Mouse (Mus musculus) limb, embryonic 12.5 days (tissue): ENCODE measurements around the gene Dhdds. TPM values are rescaled to one million over a fixed set of nuclear protein-coding genes. Genes with fewer than 3 reads are reported as not detected.

Experiments
- ATAC-seq: fragments of 200-750 bp; cut with Nextera tagmentation; 2 replicates; pipeline ENCODE4 v1.8.0; 2017; ENCODE audit warnings: low read depth, moderate TSS enrichment; ENCODE audit not compliant: insufficient number of reproducible peaks, insufficient read depth, low FRiP score, low TSS enrichment
- H3K27ac ChIP-seq: fragments of 300-500 bp; sonication (generic); 2 replicates; pipeline ENCODE4 v1.5.1; 2016; ENCODE audit warnings: mild to moderate bottlenecking, moderate library complexity
- H3K27me3 ChIP-seq: fragments of 300-500 bp; sonication (generic); 2 replicates; pipeline ENCODE4 v1.6.1; 2016; ENCODE audit warnings: mild to moderate bottlenecking, moderate library complexity
- H3K36me3 ChIP-seq: fragments of 300-500 bp; sonication (generic); 2 replicates; pipeline ENCODE4 v1.6.1; 2016; ENCODE audit warnings: mild to moderate bottlenecking, moderate library complexity
- H3K4me1 ChIP-seq: fragments of 300-500 bp; sonication (generic); replicated peaks from 2 replicates; pipeline ENCODE4 v1.6.1; 2016
- H3K4me2 ChIP-seq: fragments of 300-500 bp; sonication (generic); 2 replicates; pipeline ENCODE4 v1.6.1; 2016; ENCODE audit warnings: mild to moderate bottlenecking, moderate library complexity
- H3K4me3 ChIP-seq: fragments of 300-500 bp; sonication (generic); replicated peaks from 2 replicates; pipeline ENCODE4 v1.5.1; 2016; ENCODE audit warnings: mild to moderate bottlenecking
- H3K9ac ChIP-seq: fragments of 300-500 bp; sonication (generic); replicated peaks from 2 replicates; pipeline ENCODE4 v1.6.1; 2016; ENCODE audit warnings: mild to moderate bottlenecking, moderate library complexity
- H3K9me3 ChIP-seq: fragments of 300-500 bp; sonication (generic); 2 replicates; pipeline ENCODE4 v1.6.1; 2016; ENCODE audit warnings: mild to moderate bottlenecking, moderate library complexity
- WGBS: fragments of 180-500 bp; shearing (Covaris S2); methylation state at CpG from one replicate; pipeline ENCODE4 v1.1.7; 2016; 5-methylcytosine and 5-hydroxymethylcytosine counted together
- polyA plus RNA-seq: library from polyadenylated mRNA; unstranded; fragments of >200 nt; fragmentation: Nextera tagmentation; extraction: Ambion mirVana; gene quantifications from 2 replicates; pipeline ENCODE4 v1.2.1, GENCODE M21; 2016

Gene Dhdds
- polyA plus RNA-seq, 1 experiment from 2014 or later, result 40.4 TPM

- H3K9me3 ChIP-seq, result no peaks in the 10 kb centered on the region
- H3K27me3 ChIP-seq, result no peaks in the 10 kb centered on the region
- peak overlapping the region; percentile 88 for H3K9ac ChIP-seq
- H3K4me1 ChIP-seq, result peaks cover 30% of the 10 kb centered on the region
- H3K4me3 ChIP-seq, result peak overlapping the region; percentile 77; the same call in 1 of the 2 replicates
- H3K4me2 ChIP-seq, result peak overlapping the region; percentile 77
- peak overlapping the region; percentile 100; the same call in 1 of the 2 replicates for H3K27ac ChIP-seq
- no peak for ATAC-seq
- H3K36me3 ChIP-seq, result peaks cover 58% of the 10 kb centered on the region
- WGBS, result 35% methylated on average over 8 of the region's 8 CpGs
Observed at GRCm38 (mm10) chr4:133969114-133969770, 31.5 kb downstream of the Dhdds start.

DNA sequence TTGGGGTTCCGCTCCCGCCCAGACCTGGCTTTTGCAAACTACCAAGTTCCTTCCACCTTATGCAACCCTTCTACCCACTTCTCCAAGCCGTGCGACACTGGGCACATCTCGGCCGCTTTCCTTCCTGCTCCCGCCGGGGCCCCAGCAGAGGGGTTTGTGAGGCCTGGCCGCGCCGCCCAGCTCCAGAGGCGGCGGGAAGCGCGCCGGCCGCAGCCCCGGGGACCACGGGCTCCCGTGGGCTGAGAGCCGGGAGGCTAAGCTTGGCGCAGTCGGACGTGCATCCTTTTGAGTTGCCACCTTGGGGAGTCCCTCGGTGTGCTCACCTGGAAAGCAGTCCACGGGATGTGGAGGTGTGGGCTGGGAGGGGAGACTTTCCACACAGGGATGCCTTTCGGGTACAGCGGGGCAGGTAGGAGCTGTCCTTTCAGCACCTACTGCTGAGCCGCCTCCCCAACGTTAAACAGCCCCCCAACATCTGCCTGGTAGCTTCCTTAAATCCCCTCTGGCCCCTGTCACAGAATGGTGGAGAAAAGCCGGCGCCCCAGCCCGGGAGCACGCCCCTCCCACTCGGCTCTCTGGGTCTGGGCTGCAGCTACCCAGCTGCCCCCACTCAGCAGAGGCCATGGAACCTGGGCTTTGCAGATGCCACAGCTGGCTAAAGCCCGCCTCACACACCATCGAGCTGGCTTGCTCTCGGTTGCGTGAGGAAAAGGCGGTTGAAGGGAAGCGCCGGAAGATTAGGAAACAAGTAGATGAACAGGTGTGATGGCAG, 32.4 kb downstream of the Dhdds start, which contains the start of gene Hmgn2:
Gene Hmgn2, minus strand, starts transcription at position 501 of the 772 bp plus-strand sequence.
- Histone ChIP-seq H3K4me2 (peak within 1 kb of the TSS; percentile 77), H3K27ac (peak within 1 kb of the TSS; percentile 100), H3K36me3 (peaks cover 63% of the 10 kb centered on the region), H3K4me1 (peaks cover 30% of the 10 kb centered on the region), H3K9ac (peak within 1 kb of the TSS; percentile 99), H3K9me3 (no peaks in the 10 kb centered on the region), H3K27me3 (no peaks in the 10 kb centered on the region), H3K4me3 (peak within 1 kb of the TSS; percentile 77)
- peak; percentile 57 for ATAC-seq
- 1% methylated on average over 42 of the region's 42 CpGs for WGBS

GRCm38 (mm10) chr4:133967866-133968149, 32.9 kb downstream of the Dhdds start:
- WGBS, result under 1% methylated on average over 29 of the region's 29 CpGs
- Histone ChIP-seq H3K27me3 (no peaks in the 10 kb centered on the region), H3K4me1 (peaks cover 30% of the 10 kb centered on the region), H3K36me3 (peaks cover 63% of the 10 kb centered on the region), H3K9ac (peak overlapping the region; percentile 99), H3K4me2 (peak overlapping the region; percentile 77), H3K4me3 (peak overlapping the region; percentile 77), H3K27ac (peak overlapping the region; percentile 100), H3K9me3 (no peaks in the 10 kb centered on the region)
- ATAC-seq, result peak; percentile 67

DNA sequence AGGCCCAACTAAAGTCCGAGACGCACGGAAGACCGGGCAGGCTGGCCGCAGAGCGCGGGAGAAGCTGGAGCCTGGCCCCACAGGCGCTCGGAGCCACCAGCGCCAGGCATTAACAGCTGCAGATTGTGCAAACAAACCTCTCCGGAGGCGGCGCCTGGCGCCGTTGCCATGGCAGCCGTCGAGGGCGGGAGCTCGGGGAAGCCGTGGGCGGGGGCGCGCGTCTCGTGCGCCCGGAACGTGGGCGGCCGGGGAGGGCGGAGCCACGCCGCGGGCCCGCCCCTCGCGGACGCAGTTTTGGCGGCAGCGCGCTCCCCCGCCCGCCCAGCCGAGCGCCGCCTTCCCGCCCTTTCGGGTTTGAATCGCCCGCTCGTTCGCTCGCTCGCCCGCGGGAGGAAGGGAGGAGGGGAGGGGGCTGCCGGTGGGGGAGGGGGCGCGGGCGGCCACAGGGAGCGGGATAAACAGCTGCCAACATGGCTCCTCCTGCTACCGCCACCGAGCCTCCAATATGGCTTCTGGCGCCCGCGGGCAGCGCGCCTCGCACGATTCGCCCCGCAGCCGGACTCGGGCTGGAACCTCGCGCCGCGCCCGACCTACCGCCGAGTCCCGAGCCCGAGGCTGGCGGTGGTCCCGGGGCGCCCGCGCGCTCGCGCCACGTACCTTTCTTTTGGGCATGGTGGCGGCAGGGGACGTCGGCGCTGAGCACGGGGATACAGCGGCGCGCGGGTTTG, 33.4 kb downstream of the Dhdds start:
- peak overlapping the region; percentile 77 for H3K4me3 ChIP-seq
- peak; percentile 48 for ATAC-seq
- peak overlapping the region; percentile 100 for H3K27ac ChIP-seq
- WGBS, result under 1% methylated on average over 85 of the region's 101 CpGs
- no peaks in the 10 kb centered on the region for H3K27me3 ChIP-seq
- H3K9ac ChIP-seq, result peak overlapping the region; percentile 99
- peaks cover 30% of the 10 kb centered on the region for H3K4me1 ChIP-seq
- H3K36me3 ChIP-seq, result peaks cover 62% of the 10 kb centered on the region
- H3K4me2 ChIP-seq, result peak overlapping the region; percentile 77
- H3K9me3 ChIP-seq, result no peaks in the 10 kb centered on the region

- peak overlapping the region; percentile 99 for H3K9ac ChIP-seq
- H3K27ac ChIP-seq, result peak overlapping the region; percentile 100; the same call in 1 of the 2 replicates
- H3K4me3 ChIP-seq, result peak overlapping the region; percentile 77
- ATAC-seq, result no peak
- H3K4me1 ChIP-seq, result peaks cover 30% of the 10 kb centered on the region
- peak overlapping the region; percentile 77 for H3K4me2 ChIP-seq
- whole genome bisulfite sequencing, result 49% methylated on average over 12 of the region's 12 CpGs
- peaks cover 53% of the 10 kb centered on the region for H3K36me3 ChIP-seq
- H3K9me3 ChIP-seq, result no peaks in the 10 kb centered on the region
- no peaks in the 10 kb centered on the region for H3K27me3 ChIP-seq
Observed at GRCm38 (mm10) chr4:133966271-133966940, 34.3 kb downstream of the Dhdds start.

- peaks cover 39% of the 10 kb centered on the region for H3K36me3 ChIP-seq
- peaks cover 13% of the 10 kb centered on the region for H3K4me1 ChIP-seq
- H3K9ac ChIP-seq, result no peak overlapping the region
- no peak overlapping the region for H3K4me3 ChIP-seq
- no peak overlapping the region for H3K27ac ChIP-seq
- WGBS, result 86% methylated on average over 7 of the region's 7 CpGs
- no peak for ATAC-seq
- no peak overlapping the region for H3K4me2 ChIP-seq
- H3K27me3 ChIP-seq, result no peaks in the 10 kb centered on the region
- no peaks in the 10 kb centered on the region for H3K9me3 ChIP-seq
Observed at GRCm38 (mm10) chr4:133962566-133962965, 38.2 kb downstream of the Dhdds start.

DNA sequence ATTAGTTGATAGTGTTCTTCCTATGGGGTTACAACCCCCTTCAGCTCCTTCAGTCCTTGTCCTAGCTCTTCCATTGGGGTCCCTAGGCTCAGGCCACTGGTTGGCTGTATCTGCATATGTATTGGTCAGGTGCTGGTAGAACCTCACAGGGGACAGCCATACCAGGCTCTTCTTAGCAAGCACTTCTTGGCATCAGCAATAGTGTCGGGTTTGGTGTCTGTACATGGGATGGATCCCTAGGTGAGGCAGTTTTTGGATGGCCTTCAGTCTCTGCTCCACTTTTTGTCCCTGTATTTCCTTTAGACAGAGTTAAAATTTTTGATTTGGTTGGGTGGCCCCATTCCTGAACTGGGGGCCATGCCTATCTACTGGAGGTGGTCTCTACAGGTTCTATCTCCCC, 41.8 kb downstream of the Dhdds start:
- Histone ChIP-seq H3K4me1 (no peaks in the 10 kb centered on the region), H3K36me3 (peaks cover 14% of the 10 kb centered on the region), H3K27ac (no peak overlapping the region), H3K27me3 (no peaks in the 10 kb centered on the region), H3K4me3 (no peak overlapping the region), H3K4me2 (no peak overlapping the region), H3K9ac (no peak overlapping the region), H3K9me3 (no peaks in the 10 kb centered on the region)
- 78% methylated on average over 1 of the region's 1 CpGs for WGBS
- ATAC-seq, result no peak

DNA sequence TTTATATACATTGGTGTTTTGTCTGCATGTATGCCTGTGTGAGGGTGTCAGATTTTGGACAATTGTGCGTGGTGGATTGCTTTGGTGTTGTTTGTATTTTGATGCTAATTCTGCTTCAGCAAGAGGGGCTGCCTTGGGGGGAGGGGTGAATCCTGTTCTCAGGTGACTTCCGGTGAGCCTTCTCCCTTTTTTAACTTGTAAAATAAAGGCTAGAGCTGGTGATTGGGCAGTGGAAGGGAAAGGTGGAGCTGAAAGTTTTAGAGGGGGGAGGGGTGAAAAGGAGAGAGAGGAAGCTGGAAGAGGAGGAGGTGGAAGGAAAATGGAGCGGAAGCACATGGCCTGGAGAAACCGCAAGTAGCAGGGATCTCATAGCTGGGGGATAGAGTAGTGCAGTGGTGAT, 44.4 kb downstream of the Dhdds start:
- no peaks in the 10 kb centered on the region for H3K36me3 ChIP-seq
- H3K4me3 ChIP-seq, result no peak overlapping the region
- ATAC-seq, result no peak
- no peaks in the 10 kb centered on the region for H3K27me3 ChIP-seq
- no peak overlapping the region for H3K9ac ChIP-seq
- no peak overlapping the region for H3K4me2 ChIP-seq
- no peak overlapping the region for H3K27ac ChIP-seq
- H3K9me3 ChIP-seq, result no peaks in the 10 kb centered on the region
- no peaks in the 10 kb centered on the region for H3K4me1 ChIP-seq
- 78% methylated on average over 4 of the region's 4 CpGs for WGBS

DNA sequence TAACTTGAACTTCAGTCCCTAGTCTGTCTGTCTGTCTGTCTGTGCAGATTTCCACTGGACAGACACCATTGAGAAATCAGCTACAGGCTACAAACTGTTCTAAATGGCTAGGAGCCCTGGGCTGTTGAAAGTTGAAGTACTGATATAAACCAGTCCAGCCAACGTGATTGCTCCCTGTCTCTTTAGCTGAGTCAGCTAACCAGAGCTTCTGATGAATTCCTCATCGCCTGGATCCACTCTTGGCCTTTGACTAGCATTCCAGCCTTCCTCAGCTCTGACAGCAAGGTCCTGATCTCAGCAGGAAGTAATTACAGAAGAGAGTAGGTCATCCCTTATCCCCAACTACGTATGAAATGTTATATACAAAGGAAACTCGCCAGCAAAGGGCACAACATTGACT, 54.0 kb downstream of the Dhdds start:
- no peak for ATAC-seq
- H3K4me2 ChIP-seq, result no peak overlapping the region
- no peaks in the 10 kb centered on the region for H3K36me3 ChIP-seq
- WGBS, result 66% methylated on average over 4 of the region's 4 CpGs
- H3K9ac ChIP-seq, result no peak overlapping the region
- H3K4me1 ChIP-seq, result no peaks in the 10 kb centered on the region
- H3K4me3 ChIP-seq, result no peak overlapping the region
- H3K27me3 ChIP-seq, result no peaks in the 10 kb centered on the region
- H3K27ac ChIP-seq, result no peak overlapping the region
- H3K9me3 ChIP-seq, result peaks cover 3% of the 10 kb centered on the region; the same call in 1 of the 2 replicates

- Histone ChIP-seq H3K4me2 (no peak overlapping the region), H3K27ac (no peak overlapping the region), H3K4me3 (no peak overlapping the region), H3K4me1 (no peaks in the 10 kb centered on the region), H3K9me3 (peaks cover 3% of the 10 kb centered on the region; the same call in 1 of the 2 replicates), H3K9ac (no peak overlapping the region), H3K27me3 (no peaks in the 10 kb centered on the region), H3K36me3 (no peaks in the 10 kb centered on the region)
- 77% methylated on average over 3 of the region's 3 CpGs for WGBS
- no peak for ATAC-seq
Observed at GRCm38 (mm10) chr4:133943791-133944190, 56.9 kb downstream of the Dhdds start.

DNA sequence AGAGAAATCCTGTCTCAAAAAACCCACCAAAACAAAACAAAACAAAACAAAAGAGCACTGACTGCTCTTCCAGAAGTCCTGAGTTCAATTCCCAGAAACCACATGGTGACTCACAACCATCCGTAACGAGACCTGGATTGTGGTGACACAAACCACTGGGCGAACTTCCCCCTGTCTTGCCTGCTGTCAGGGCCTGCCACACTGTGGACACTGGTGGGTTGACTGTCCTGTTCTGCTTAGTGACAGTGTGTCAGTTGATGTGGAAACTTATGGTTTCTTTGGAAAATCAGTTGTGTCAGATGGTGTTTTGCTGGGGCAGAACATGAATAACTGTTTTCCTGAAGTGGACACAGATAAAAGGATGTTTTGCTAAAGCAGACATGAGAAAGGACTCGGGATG, 58.0 kb downstream of the Dhdds start:
- Histone ChIP-seq H3K4me2 (no peak overlapping the region), H3K36me3 (no peaks in the 10 kb centered on the region), H3K27me3 (no peaks in the 10 kb centered on the region), H3K9ac (no peak overlapping the region), H3K4me1 (no peaks in the 10 kb centered on the region), H3K27ac (no peak overlapping the region), H3K4me3 (no peak overlapping the region), H3K9me3 (peaks cover 3% of the 10 kb centered on the region; the same call in 1 of the 2 replicates)
- 93% methylated on average over 4 of the region's 4 CpGs for WGBS
- no peak for ATAC-seq
